In genomic region chr5:98438686-98439085, GRCm38 (mm10) we compare ENCODE assay signal across 27 mouse cellular contexts.
"Had no signal": no experiment of that assay in that cellular context is flagged by ENCODE, and none has a peak within 500 bp of the region (broad histone marks: within the 10 kb centered on the region; RNA-seq: fewer than 3 reads in every experiment).

No protein-coding gene starts in this region.

- ATAC-seq: hindbrain, embryonic 16.5 days; inflammation-experienced regulatory T-cells, adult 6 months; intestine, embryonic 15.5 days; intestine, postnatal 0 days had no signal

- H3K27me3 ChIP-seq: heart, embryonic 13.5 days; heart, embryonic 15.5 days; hindbrain, embryonic 12.5 days; intestine, embryonic 15.5 days; limb, embryonic 12.5 days; liver, embryonic 13.5 days; liver, embryonic 15.5 days had no signal

- H3K4me1 ChIP-seq: heart, embryonic 13.5 days; heart, embryonic 15.5 days; hindbrain, embryonic 10.5 days; hindbrain, embryonic 12.5 days; intestine, embryonic 15.5 days; limb, embryonic 10.5 days; liver, embryonic 13.5 days; liver, embryonic 15.5 days had no signal

- H3K9ac ChIP-seq: heart, embryonic 13.5 days; heart, embryonic 15.5 days; hindbrain, embryonic 12.5 days; hindbrain, embryonic 14.5 days; intestine, embryonic 15.5 days; limb, embryonic 12.5 days; liver, embryonic 13.5 days; liver, embryonic 15.5 days had no signal

- H3K4me3 ChIP-seq: heart, adult 2 months; heart, embryonic 13.5 days; heart, embryonic 15.5 days; hindbrain, embryonic 10.5 days; hindbrain, embryonic 12.5 days; intestine, embryonic 15.5 days; limb, embryonic 10.5 days; limb, embryonic 12.5 days; liver, embryonic 13.5 days; liver, embryonic 15.5 days had no signal

- H3K9me3 ChIP-seq: heart, embryonic 13.5 days; heart, embryonic 15.5 days; hindbrain, embryonic 10.5 days; hindbrain, embryonic 12.5 days; intestine, embryonic 15.5 days; limb, embryonic 10.5 days; limb, embryonic 12.5 days; liver, embryonic 13.5 days; liver, embryonic 15.5 days had no signal

- H3K36me3 ChIP-seq: heart, embryonic 13.5 days; heart, embryonic 15.5 days; hindbrain, embryonic 10.5 days; hindbrain, embryonic 12.5 days; intestine, embryonic 15.5 days; limb, embryonic 10.5 days; limb, embryonic 12.5 days; liver, embryonic 13.5 days; liver, embryonic 15.5 days had no signal

- DNase-seq: gastrocnemius, postnatal 14 days; gastrocnemius, postnatal 36 days; heart, adult 11 months; heart, adult 2 months; heart, postnatal 4 days; kidney, adult 18-20 months; kidney, adult 8-10 months; kidney, postnatal 10 days; kidney, postnatal 25 days; layer of hippocampus, adult 9-11 months; layer of hippocampus, postnatal 36 days; liver; liver, embryonic 13.5 days had no signal

- H3K4me2 ChIP-seq: heart, embryonic 11.5 days; heart, embryonic 13.5 days; heart, embryonic 15.5 days; hindbrain, embryonic 12.5 days; hindbrain, embryonic 14.5 days; intestine, embryonic 15.5 days; limb, embryonic 12.5 days; liver, embryonic 11.5 days; liver, embryonic 13.5 days; liver, embryonic 15.5 days had no signal

- H3K27ac ChIP-seq: heart, adult 2 months; heart, embryonic 13.5 days; heart, embryonic 15.5 days; hindbrain, embryonic 10.5 days; hindbrain, embryonic 12.5 days; hindbrain, embryonic 14.5 days; intestine, embryonic 15.5 days; limb, embryonic 10.5 days; limb, embryonic 12.5 days; liver, embryonic 13.5 days; liver, embryonic 15.5 days had no signal
